Mouse (Mus musculus) midbrain, postnatal 0 days (tissue): ENCODE results near the gene Hcrtr2. TPM values are rescaled to one million over a fixed set of nuclear protein-coding genes. Genes with fewer than 3 reads are reported as not detected.

Source experiments
- ATAC-seq: fragments of 200-750 bp; cut with Nextera tagmentation; 2 replicates; pipeline ENCODE4 v1.8.0; 2017; ENCODE audit warnings: moderate number of reproducible peaks, mild to moderate bottlenecking, moderate TSS enrichment, moderate library complexity; ENCODE audit not compliant: low FRiP score
- DNase-seq: peaks from one replicate; pipeline ENCODE4 v3.0.0-alpha.2; 2015; ENCODE audit warnings: low spot score
- H3K27ac ChIP-seq: fragments of 300-500 bp; sonication (generic); 2 replicates; pipeline ENCODE4 v1.5.1; 2014; ENCODE audit warnings: low read depth, mild to moderate bottlenecking, low read length, mixed read lengths
- H3K27me3 ChIP-seq: fragments of 300-500 bp; sonication (generic); 2 replicates; pipeline ENCODE4 v1.6.1; 2014; ENCODE audit warnings: low read length, control low read depth, mixed read lengths; ENCODE audit not compliant: insufficient read depth
- H3K36me3 ChIP-seq: fragments of 300-500 bp; sonication (generic); 2 replicates; pipeline ENCODE4 v1.6.1; 2014; ENCODE audit warnings: low read length, control low read depth, mixed read lengths; ENCODE audit not compliant: insufficient read depth
- H3K4me1 ChIP-seq: fragments of 300-500 bp; sonication (generic); 2 replicates; pipeline ENCODE4 v1.6.1; 2014; ENCODE audit warnings: mild to moderate bottlenecking, control low read depth, antibody characterized with exemption, low read length, mixed read lengths; ENCODE audit not compliant: insufficient read depth
- H3K4me2 ChIP-seq: fragments of 300-500 bp; sonication (generic); 2 replicates; pipeline ENCODE4 v1.6.1; 2014; ENCODE audit warnings: low read depth, mild to moderate bottlenecking, low read length, mixed read lengths; ENCODE audit not compliant: poor library complexity, severe bottlenecking
- H3K4me3 ChIP-seq: fragments of 300-500 bp; sonication (generic); 2 replicates; pipeline ENCODE4 v1.5.1; 2014; ENCODE audit warnings: low read depth, mild to moderate bottlenecking, low read length, moderate library complexity
- H3K9ac ChIP-seq: fragments of 300-500 bp; sonication (generic); replicated peaks from 2 replicates; pipeline ENCODE4 v1.6.1; 2014; ENCODE audit warnings: mild to moderate bottlenecking, low read length, moderate library complexity, mixed read lengths; ENCODE audit not compliant: poor library complexity, severe bottlenecking
- H3K9me3 ChIP-seq: fragments of 300-500 bp; sonication (generic); 2 replicates; pipeline ENCODE4 v1.6.1; 2016; ENCODE audit warnings: low read length, control low read depth
- CTCF ChIP-seq: IDR thresholded peaks from 2 replicates; pipeline ENCODE4 v1.5.1; 2016; ENCODE audit warnings: antibody characterized with exemption, mild to moderate bottlenecking
- WGBS: fragments of 180-500 bp; shearing (Covaris S2); extraction: QIAGEN DNeasy Blood & Tissue Kit; methylation state at CpG from one replicate; pipeline ENCODE4 v1.1.7; 2014; 5-methylcytosine and 5-hydroxymethylcytosine counted together
- polyA plus RNA-seq: library from polyadenylated mRNA; unstranded; fragments of >200 nt; fragmentation: Nextera tagmentation; extraction: Ambion mirVana; gene quantifications from 2 replicates; pipeline ENCODE4 v1.2.1, GENCODE M21; 2015
- total RNA-seq: library from RNA; depleted of rRNA; stranded (reverse); fragments of >200 nt; gene quantifications from 2 replicates; pipeline ENCODE4 v1.2.3, GENCODE M21; 2014

The Hcrtr2 gene
- total and polyA plus RNA-seq, 2 experiments from 2014 or later: 6.6 to 10.9 TPM

DNA sequence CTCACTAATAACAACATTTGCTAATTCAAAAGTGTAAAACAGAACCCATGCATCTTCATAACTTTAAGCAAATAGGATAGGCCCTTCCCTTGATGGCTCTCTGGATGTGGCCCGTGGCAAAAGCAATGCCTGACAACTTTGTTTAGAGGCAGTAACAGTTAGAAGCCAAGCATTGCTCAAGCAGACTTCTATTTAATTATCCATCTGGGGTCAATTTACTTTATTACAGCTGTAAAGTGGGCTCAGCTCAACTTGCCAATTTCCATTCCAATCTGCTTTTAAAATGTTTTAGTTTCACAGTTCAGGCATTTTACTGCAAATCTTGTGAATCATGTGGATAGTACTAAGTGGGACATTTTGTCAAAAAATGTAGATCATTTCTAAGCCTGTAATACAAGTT lies 81.3 kb downstream of the Hcrtr2 start:
- no peaks in the 10 kb centered on the region for H3K4me1 ChIP-seq
- WGBS: 83% methylated on average over 1 of the region's 1 CpGs
- no peaks in the 10 kb centered on the region for H3K27me3 ChIP-seq
- ATAC-seq: no peak
- H3K36me3 ChIP-seq: no peaks in the 10 kb centered on the region
- H3K27ac ChIP-seq: no peak overlapping the region
- no peak for TF ChIP-seq CTCF
- no peak for DNase-seq
- no peak overlapping the region for H3K9ac ChIP-seq
- no peaks in the 10 kb centered on the region for H3K9me3 ChIP-seq
- no peak overlapping the region for H3K4me3 ChIP-seq
- H3K4me2 ChIP-seq: no peak overlapping the region

DNA sequence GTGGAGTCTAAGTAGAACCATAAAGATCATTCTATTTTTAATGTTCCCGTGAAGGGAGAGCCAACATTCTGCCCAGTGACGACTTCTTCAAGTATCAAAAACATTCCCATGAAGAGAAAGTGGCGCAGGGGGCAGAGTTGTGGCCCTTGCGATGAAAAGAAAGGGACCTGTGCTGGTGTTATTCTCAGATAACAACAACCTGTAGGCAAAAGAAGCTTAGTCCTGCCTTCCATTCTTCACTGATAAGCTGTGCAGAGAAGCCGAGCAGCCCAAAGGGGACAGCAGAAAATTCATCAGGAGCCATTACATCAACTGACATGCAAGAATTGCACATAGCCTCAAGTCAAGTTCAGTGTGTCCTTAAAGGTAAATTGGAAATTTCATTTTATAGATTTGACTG lies 85.7 kb downstream of the Hcrtr2 start:
- Histone ChIP-seq H3K27ac (no peak overlapping the region), H3K9me3 (no peaks in the 10 kb centered on the region), H3K27me3 (no peaks in the 10 kb centered on the region), H3K4me3 (no peak overlapping the region), H3K4me1 (no peaks in the 10 kb centered on the region), H3K36me3 (no peaks in the 10 kb centered on the region), H3K4me2 (no peak overlapping the region), H3K9ac (no peak overlapping the region)
- TF ChIP-seq CTCF: no peak
- no peak for DNase-seq
- 77% methylated on average over 5 of the region's 5 CpGs for WGBS
- no peak for ATAC-seq

DNA sequence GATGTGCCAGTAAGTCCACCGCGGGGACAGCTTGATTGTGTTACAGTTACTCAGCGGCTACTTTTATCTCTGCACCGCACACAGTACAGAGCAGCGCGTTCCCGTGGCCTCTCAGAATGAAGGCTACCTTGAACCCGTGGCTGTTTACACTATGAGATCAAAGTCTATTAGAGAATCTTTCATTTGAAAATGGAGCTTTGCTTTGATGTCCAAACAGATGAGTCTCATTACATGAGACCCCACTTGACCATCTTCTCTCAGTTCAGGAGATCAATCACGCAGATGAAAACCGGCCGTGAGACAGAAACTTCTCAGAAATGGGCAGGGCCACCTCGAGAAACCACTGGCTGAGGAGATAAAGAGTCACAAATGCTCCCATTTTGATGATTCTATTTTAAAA lies 86.4 kb downstream of the Hcrtr2 start:
- H3K9me3 ChIP-seq: no peaks in the 10 kb centered on the region
- H3K9ac ChIP-seq: no peak overlapping the region
- ATAC-seq: no peak
- no peak overlapping the region for H3K27ac ChIP-seq
- no peaks in the 10 kb centered on the region for H3K27me3 ChIP-seq
- WGBS: 63% methylated on average over 12 of the region's 12 CpGs
- no peak overlapping the region for H3K4me2 ChIP-seq
- H3K36me3 ChIP-seq: no peaks in the 10 kb centered on the region
- no peak for DNase-seq
- no peak for TF ChIP-seq CTCF
- H3K4me1 ChIP-seq: no peaks in the 10 kb centered on the region
- no peak overlapping the region for H3K4me3 ChIP-seq

DNA sequence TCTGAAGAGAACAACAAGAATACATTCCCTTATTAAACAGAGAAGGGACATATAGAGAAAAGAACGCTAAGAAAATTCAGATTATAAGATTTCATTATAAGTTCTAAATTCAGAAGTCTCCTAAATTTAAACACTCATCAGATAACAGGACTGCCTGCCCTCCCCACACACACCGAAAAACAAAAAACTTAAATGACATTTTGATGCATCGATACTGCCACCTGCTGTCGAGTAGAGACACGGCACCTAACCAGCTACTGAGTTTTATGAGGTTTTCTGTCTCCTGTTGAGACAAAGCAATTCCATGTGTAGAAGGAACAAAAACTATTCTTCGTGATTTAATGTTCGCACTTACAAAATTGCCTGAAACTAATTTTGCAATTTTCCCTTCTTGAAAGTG lies 87.0 kb downstream of the Hcrtr2 start:
- Histone ChIP-seq H3K9me3 (no peaks in the 10 kb centered on the region), H3K27me3 (no peaks in the 10 kb centered on the region), H3K4me3 (peak overlapping the region; percentile 23; the same call in 1 of the 2 replicates), H3K9ac (no peak overlapping the region), H3K4me1 (no peaks in the 10 kb centered on the region), H3K36me3 (no peaks in the 10 kb centered on the region), H3K4me2 (peak overlapping the region; percentile 52), H3K27ac (no peak overlapping the region)
- under 1% methylated on average over 7 of the region's 7 CpGs for WGBS
- ATAC-seq (0 out of 2 replicates have a peak, but pooled peaks have one; percentile 54), DNase-seq (peak; percentile 78)
- TF ChIP-seq CTCF: peak; percentile 92

DNA sequence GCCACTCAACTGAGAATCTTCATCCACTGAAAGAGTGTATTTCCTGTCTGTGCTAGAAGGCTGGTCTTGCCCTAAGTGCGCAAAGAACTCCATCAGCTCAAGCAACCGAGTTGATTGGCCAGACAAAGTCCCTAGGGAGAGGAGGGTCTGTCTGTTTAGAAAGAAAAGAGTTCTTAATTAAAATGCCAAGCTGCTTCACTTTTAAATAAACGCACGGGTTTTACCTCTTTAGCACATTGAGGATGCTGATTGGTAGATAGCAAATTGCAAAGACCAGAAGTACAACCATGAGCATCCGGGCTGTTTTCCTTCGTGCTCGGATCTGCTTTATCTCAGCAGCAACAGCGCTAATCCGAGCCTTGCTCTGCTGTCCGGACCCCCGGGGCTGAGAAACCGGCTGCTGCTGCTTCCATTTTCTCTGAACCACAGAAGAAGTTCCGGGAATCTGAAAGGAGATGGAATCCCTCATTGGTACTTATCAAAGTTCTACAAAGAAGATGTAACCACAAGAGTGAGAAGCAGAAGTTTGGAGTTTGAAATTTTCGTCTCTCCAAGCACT lies 87.6 kb downstream of the Hcrtr2 start:
- no peak overlapping the region for H3K9ac ChIP-seq
- H3K4me2 ChIP-seq: peak overlapping the region; percentile 52
- peak overlapping the region; percentile 23 for H3K4me3 ChIP-seq
- H3K9me3 ChIP-seq: no peaks in the 10 kb centered on the region
- no peaks in the 10 kb centered on the region for H3K4me1 ChIP-seq
- no peaks in the 10 kb centered on the region for H3K27me3 ChIP-seq
- no peak overlapping the region for H3K27ac ChIP-seq
- ATAC-seq: peak; percentile 62; the same call in 1 of the 2 replicates
- TF ChIP-seq CTCF: no peak
- no peaks in the 10 kb centered on the region for H3K36me3 ChIP-seq
- WGBS: 3% methylated on average over 14 of the region's 14 CpGs
- peak; percentile 56 for DNase-seq

DNA sequence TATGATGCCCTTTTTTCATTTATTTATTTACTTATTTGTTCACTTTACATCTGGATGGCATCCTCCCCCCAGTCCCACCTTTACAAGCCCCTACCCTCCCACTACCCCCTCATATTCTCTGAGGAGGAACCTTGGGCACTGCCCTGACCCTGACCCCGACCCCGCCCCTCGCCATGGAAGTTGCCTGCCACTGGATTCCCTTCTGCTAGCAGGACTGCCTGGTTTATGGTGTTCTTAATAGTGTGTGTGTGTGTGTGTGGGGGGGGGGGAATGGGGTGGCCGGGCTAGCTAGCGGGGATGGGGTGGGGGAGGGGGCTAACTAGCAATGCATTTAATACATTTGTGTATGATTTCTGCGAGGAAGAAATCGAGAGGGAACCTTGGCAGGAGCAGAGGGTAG lies 88.8 kb downstream of the Hcrtr2 start:
- DNase-seq (no peak), ATAC-seq (no peak)
- Histone ChIP-seq H3K9me3 (no peaks in the 10 kb centered on the region), H3K9ac (no peak overlapping the region), H3K36me3 (no peaks in the 10 kb centered on the region), H3K4me2 (no peak overlapping the region), H3K27ac (no peak overlapping the region), H3K4me3 (no peak overlapping the region), H3K4me1 (no peaks in the 10 kb centered on the region), H3K27me3 (no peaks in the 10 kb centered on the region)
- 70% methylated on average over 7 of the region's 7 CpGs for WGBS
- no peak for TF ChIP-seq CTCF
